Mouse (Mus musculus) heart, embryonic 14.5 days (tissue): Measurements from ENCODE around the gene Sox4. TPM values are rescaled to one million over a fixed set of nuclear protein-coding genes. Genes with fewer than 3 reads are reported as not detected.
A peak's percentile ranks its signal among the peaks of the same experiment; 100 is the strongest.

Source experiments
- ATAC-seq: fragments of 200-750 bp; cut with Nextera tagmentation; 2 replicates; pipeline ENCODE4 v1.8.0; 2017; ENCODE audit warnings: low read depth, moderate TSS enrichment; ENCODE audit not compliant: insufficient number of reproducible peaks, insufficient read depth, low FRiP score
- H3K27ac ChIP-seq, 2 experiments: fragments of 200-500 bp in 1 of 2; fragments of 300-500 bp in 1 of 2; sonication (generic) in 1 of 2; replicated peaks in 1 of 2; 2 replicates each; pipeline ENCODE4 v1.5.1; 2012 to 2014; ENCODE audit warnings: low read depth in 2 of 2, low read length in 2 of 2, control low read depth in 1 of 2, mild to moderate bottlenecking in 1 of 2, mixed read lengths in 1 of 2; ENCODE audit not compliant: control insufficient read depth in 1 of 2, insufficient read depth in 1 of 2
- H3K27me3 ChIP-seq: fragments of 300-500 bp; sonication (generic); 2 replicates; pipeline ENCODE4 v1.6.1; 2014; ENCODE audit warnings: mild to moderate bottlenecking, low read length, control low read depth; ENCODE audit not compliant: control insufficient read depth, insufficient read depth
- H3K36me3 ChIP-seq: fragments of 300-500 bp; sonication (generic); 2 replicates; pipeline ENCODE4 v1.6.1; 2014; ENCODE audit warnings: mild to moderate bottlenecking, control low read depth, low read length, mixed read lengths; ENCODE audit not compliant: control insufficient read depth, insufficient read depth
- H3K4me1 ChIP-seq, 2 experiments: fragments of 200-500 bp in 1 of 2; fragments of 300-500 bp in 1 of 2; sonication (generic) in 1 of 2; 2 replicates each; pipeline ENCODE4 v1.6.1; 2012 to 2014; ENCODE audit warnings: low read length in 2 of 2, control low read depth in 1 of 2, mixed read lengths in 1 of 2; ENCODE audit not compliant: control insufficient read depth in 2 of 2, insufficient read depth in 2 of 2
- H3K4me2 ChIP-seq: fragments of 300-500 bp; sonication (generic); 2 replicates; pipeline ENCODE4 v1.6.1; 2014; ENCODE audit warnings: mild to moderate bottlenecking, low read length
- H3K4me3 ChIP-seq, 2 experiments: fragments of 200-500 bp in 1 of 2; fragments of 300-500 bp in 1 of 2; sonication (generic) in 1 of 2; 2 replicates each; pipeline ENCODE4 v1.5.1; 2012 to 2014; ENCODE audit warnings: low read length in 2 of 2, mild to moderate bottlenecking in 2 of 2, control low read depth in 1 of 2, low read depth in 1 of 2, moderate library complexity in 1 of 2; ENCODE audit not compliant: control insufficient read depth in 1 of 2, insufficient read depth in 1 of 2
- H3K9ac ChIP-seq: fragments of 300-500 bp; sonication (generic); 2 replicates; pipeline ENCODE4 v1.6.1; 2014; ENCODE audit warnings: mild to moderate bottlenecking, low read length
- H3K9me3 ChIP-seq: fragments of 300-500 bp; sonication (generic); 2 replicates; pipeline ENCODE4 v1.6.1; 2016; ENCODE audit warnings: low read length, control low read depth; ENCODE audit not compliant: control insufficient read depth
- WGBS: fragments of 180-500 bp; shearing (Covaris S2); extraction: QIAGEN DNeasy Blood & Tissue Kit; methylation state at CpG from one replicate; pipeline ENCODE4 v1.1.7; 2014; 5-methylcytosine and 5-hydroxymethylcytosine counted together
- polyA plus RNA-seq: library from polyadenylated mRNA; unstranded; fragments of >200 nt; fragmentation: Nextera tagmentation; extraction: Ambion mirVana; gene quantifications from 2 replicates; pipeline ENCODE4 v1.2.1, GENCODE M21; 2014

The Sox4 gene
- polyA plus RNA-seq, 1 experiment from 2014 or later: 79.2 TPM

DNA sequence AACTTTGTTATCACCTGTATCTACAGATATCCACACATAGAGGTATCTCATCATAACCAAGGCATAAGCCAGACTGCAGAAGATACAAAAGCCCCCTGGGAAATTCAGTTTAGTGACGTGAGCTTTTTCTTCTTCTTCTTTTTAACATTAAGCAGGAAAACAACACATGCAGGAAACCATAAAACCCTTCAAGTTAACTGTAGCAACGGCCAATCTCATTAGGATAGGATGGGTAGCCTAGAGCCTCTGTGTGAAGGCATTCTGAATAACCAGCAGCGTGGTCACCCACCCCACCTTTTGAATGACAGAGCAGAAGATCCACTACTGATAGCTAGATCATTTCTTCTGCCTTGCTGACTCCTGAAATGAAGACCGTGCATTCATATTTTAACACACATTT, 10.6 kb downstream of the Sox4 start:
- H3K4me1 ChIP-seq: peaks cover 9 to 20% of the 10 kb centered on the region in 2 experiments
- no peak overlapping the region for H3K9ac ChIP-seq
- no peaks in the 10 kb centered on the region for H3K27me3 ChIP-seq
- H3K36me3 ChIP-seq: peaks cover 3% of the 10 kb centered on the region; the same call in 1 of the 2 replicates
- no peak overlapping the region for H3K4me2 ChIP-seq
- WGBS: 73% methylated on average over 4 of the region's 4 CpGs
- no peak overlapping the region for H3K4me3 ChIP-seq
- no peak for ATAC-seq
- H3K9me3 ChIP-seq: no peaks in the 10 kb centered on the region
- H3K27ac ChIP-seq: no peak overlapping the region

GRCm38 (mm10) chr13:28941983-28942630, 11.4 kb downstream of the Sox4 start:
- H3K9me3 ChIP-seq: no peaks in the 10 kb centered on the region
- no peak overlapping the region for H3K4me2 ChIP-seq
- no peak for ATAC-seq
- peaks cover 7 to 12% of the 10 kb centered on the region in 2 experiments for H3K4me1 ChIP-seq
- H3K4me3 ChIP-seq: no peak overlapping the region
- H3K27ac ChIP-seq: no peak overlapping the region
- no peak overlapping the region for H3K9ac ChIP-seq
- no peaks in the 10 kb centered on the region for H3K27me3 ChIP-seq
- H3K36me3 ChIP-seq: no peaks in the 10 kb centered on the region
- WGBS: 14% methylated on average over 4 of the region's 4 CpGs

GRCm38 (mm10) chr13:28933375-28933774, 20.1 kb downstream of the Sox4 start:
- ATAC-seq: peak; percentile 59; the same call in 1 of the 2 replicates
- WGBS: 46% methylated on average over 8 of the region's 8 CpGs
- Histone ChIP-seq H3K9me3 (no peaks in the 10 kb centered on the region), H3K27me3 (no peaks in the 10 kb centered on the region), H3K9ac (no peak overlapping the region), H3K4me2 (no peak overlapping the region), H3K27ac (peak overlapping the region; percentile 4 to 59; a peak in 1 of 4 replicates), H3K4me1 (peaks cover 5 to 6% of the 10 kb centered on the region in 2 experiments; a peak in 3 of 4 replicates), H3K36me3 (no peaks in the 10 kb centered on the region), H3K4me3 (no peak overlapping the region)

- no peaks in the 10 kb centered on the region for H3K27me3 ChIP-seq
- H3K36me3 ChIP-seq: no peaks in the 10 kb centered on the region
- no peaks in the 10 kb centered on the region for H3K9me3 ChIP-seq
- ATAC-seq: no peak
- no peak overlapping the region for H3K4me2 ChIP-seq
- H3K9ac ChIP-seq: no peak overlapping the region
- H3K27ac ChIP-seq: no peak overlapping the region
- WGBS: 54% methylated on average over 3 of the region's 3 CpGs
- H3K4me3 ChIP-seq: no peak overlapping the region
- peaks cover 8 to 18% of the 10 kb centered on the region in 2 experiments for H3K4me1 ChIP-seq
Measured at GRCm38 (mm10) chr13:28931776-28932175, 21.7 kb downstream of the Sox4 start.

DNA sequence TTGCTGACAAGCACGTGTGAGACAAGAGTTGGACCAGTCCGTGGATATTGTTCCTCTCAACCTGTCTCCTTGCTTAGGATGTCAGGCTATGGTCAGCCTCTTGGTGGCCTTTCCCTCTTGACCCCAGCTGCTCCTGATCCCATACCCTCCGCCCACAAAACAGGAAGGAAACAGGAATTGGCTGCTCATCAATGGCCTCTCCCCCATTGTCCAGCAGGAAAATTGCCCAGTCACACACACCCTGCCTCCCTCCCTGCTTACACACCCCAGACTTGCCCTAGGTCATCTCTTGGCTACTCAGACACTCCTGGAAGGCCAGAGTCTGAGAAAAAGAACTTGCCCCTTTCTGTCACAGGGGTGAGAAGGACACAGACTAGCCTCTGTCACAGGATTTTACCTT, 22.2 kb downstream of the Sox4 start:
- no peak overlapping the region for H3K4me2 ChIP-seq
- 82% methylated on average over 3 of the region's 3 CpGs for WGBS
- H3K36me3 ChIP-seq: no peaks in the 10 kb centered on the region
- no peak for ATAC-seq
- H3K4me3 ChIP-seq: no peak overlapping the region
- H3K27ac ChIP-seq: no peak overlapping the region
- H3K9me3 ChIP-seq: no peaks in the 10 kb centered on the region
- no peaks in the 10 kb centered on the region for H3K27me3 ChIP-seq
- no peak overlapping the region for H3K9ac ChIP-seq
- peaks cover 8 to 19% of the 10 kb centered on the region in 2 experiments for H3K4me1 ChIP-seq

GRCm38 (mm10) chr13:28930364-28930763, 23.1 kb downstream of the Sox4 start:
- H3K9ac ChIP-seq: no peak overlapping the region
- ATAC-seq: no peak
- peaks cover 8 to 19% of the 10 kb centered on the region in 2 experiments for H3K4me1 ChIP-seq
- H3K4me2 ChIP-seq: no peak overlapping the region
- H3K27ac ChIP-seq: no peak overlapping the region
- WGBS: 68% methylated on average over 4 of the region's 4 CpGs
- no peaks in the 10 kb centered on the region for H3K27me3 ChIP-seq
- no peaks in the 10 kb centered on the region for H3K9me3 ChIP-seq
- no peaks in the 10 kb centered on the region for H3K36me3 ChIP-seq
- H3K4me3 ChIP-seq: no peak overlapping the region

DNA sequence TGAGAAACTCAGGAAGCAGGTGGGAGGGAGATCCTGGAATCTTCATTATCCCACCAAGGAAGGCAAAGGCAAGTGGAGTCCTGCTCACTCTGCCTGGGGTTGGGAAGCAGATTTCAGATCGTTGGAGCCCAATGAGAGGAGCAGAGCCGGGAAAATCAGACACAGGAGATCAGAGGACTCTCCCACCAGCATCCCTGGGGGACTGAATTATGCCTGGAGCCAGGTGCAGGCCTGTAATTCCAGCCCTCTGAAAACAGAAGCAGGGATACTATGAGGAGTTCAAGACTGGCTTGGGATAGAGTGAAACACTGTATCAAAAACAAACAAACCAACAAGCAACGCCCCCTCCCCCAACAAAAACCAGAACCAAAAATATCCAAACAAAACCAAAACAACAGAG, 23.6 kb downstream of the Sox4 start:
- H3K9me3 ChIP-seq: no peaks in the 10 kb centered on the region
- no peak overlapping the region for H3K4me3 ChIP-seq
- 40% methylated on average over 3 of the region's 3 CpGs for WGBS
- no peaks in the 10 kb centered on the region for H3K27me3 ChIP-seq
- no peak for ATAC-seq
- H3K4me1 ChIP-seq: peaks cover 8 to 19% of the 10 kb centered on the region in 2 experiments
- H3K9ac ChIP-seq: no peak overlapping the region
- no peak overlapping the region for H3K4me2 ChIP-seq
- no peak overlapping the region for H3K27ac ChIP-seq
- H3K36me3 ChIP-seq: no peaks in the 10 kb centered on the region

DNA sequence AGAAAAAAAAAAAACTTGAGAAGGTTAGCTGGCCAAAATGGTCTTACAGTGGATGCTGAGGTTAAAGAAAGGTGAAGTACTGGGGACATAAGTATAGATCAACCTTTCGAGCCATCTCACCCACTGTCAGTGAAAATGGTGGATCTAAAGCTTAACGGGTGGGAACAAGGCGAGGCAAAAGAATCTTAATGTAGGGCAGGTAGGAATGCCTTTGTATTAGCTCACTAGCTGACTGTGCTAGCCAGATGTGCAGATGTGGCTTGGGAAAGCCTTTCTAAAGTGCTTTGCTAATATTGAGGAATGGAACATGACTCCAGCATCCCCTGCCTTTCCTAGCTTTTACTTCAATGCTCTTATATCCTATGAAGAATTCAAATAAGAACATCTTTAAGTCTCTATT, 30.4 kb downstream of the Sox4 start:
- peaks cover 3 to 13% of the 10 kb centered on the region in 2 experiments for H3K4me1 ChIP-seq
- no peaks in the 10 kb centered on the region for H3K36me3 ChIP-seq
- no peak for ATAC-seq
- no peak overlapping the region for H3K4me2 ChIP-seq
- H3K27ac ChIP-seq: no peak overlapping the region
- no peak overlapping the region for H3K4me3 ChIP-seq
- 92% methylated on average over 3 of the region's 3 CpGs for WGBS
- H3K27me3 ChIP-seq: no peaks in the 10 kb centered on the region
- no peak overlapping the region for H3K9ac ChIP-seq
- no peaks in the 10 kb centered on the region for H3K9me3 ChIP-seq
